Mouse (Mus musculus): Measurements from ENCODE around the gene Vps13c. TPM values are rescaled to one million over a fixed set of nuclear protein-coding genes. Genes with fewer than 3 reads are reported as not detected.

The Vps13c gene
- 4.8 and 5.0 TPM in 2 replicates for polyA plus RNA-seq (2015; fragmentation: Nextera tagmentation; extraction: Ambion mirVana)

GRCm38 (mm10) chr9:67839981-67840859 is at the start of gene Vps13c:
TSS of gene Vps13c (plus strand) at chr9:67840396.
- H3K27me3 ChIP-seq: no peaks in the 10 kb centered on the region
- peak; percentile 96 for ATAC-seq (ENCODE audit: insufficient number of reproducible peaks, insufficient read depth, low FRiP score, low TSS enrichment, low read depth)

GRCm38 (mm10) chr9:67792405-67792804 is 47.8 kb upstream of the Vps13c start:
- no peak overlapping the region for H3K4me3 ChIP-seq
- no peaks in the 10 kb centered on the region for H3K9me3 ChIP-seq
- 64% methylated on average over 5 of the region's 5 CpGs for WGBS
- H3K4me1 ChIP-seq: peaks cover 14% of the 10 kb centered on the region
- no peak for ATAC-seq (ENCODE audit: insufficient number of reproducible peaks, insufficient read depth, low FRiP score, low TSS enrichment, low read depth)
- H3K4me2 ChIP-seq: no peak overlapping the region
- no peaks in the 10 kb centered on the region for H3K27me3 ChIP-seq
- no peaks in the 10 kb centered on the region for H3K36me3 ChIP-seq
- no peak overlapping the region for H3K27ac ChIP-seq
- no peak overlapping the region for H3K9ac ChIP-seq

More at GRCm38 (mm10) chr9:67839981-67840859, at the start of gene Vps13c:
- Histone ChIP-seq H3K4me3 (peak within 1 kb of the TSS; percentile 67), H3K4me2 (peak within 1 kb of the TSS; percentile 82), H3K9me3 (no peaks in the 10 kb centered on the region), H3K9ac (peak within 1 kb of the TSS; percentile 81), H3K27ac (no peak within 1 kb of the TSS; the same call in 1 of the 2 replicates), H3K4me1 (peaks cover 6% of the 10 kb centered on the region; the same call in 1 of the 2 replicates), H3K36me3 (no peaks in the 10 kb centered on the region)
- under 1% methylated on average over 46 of the region's 53 CpGs for WGBS

DNA sequence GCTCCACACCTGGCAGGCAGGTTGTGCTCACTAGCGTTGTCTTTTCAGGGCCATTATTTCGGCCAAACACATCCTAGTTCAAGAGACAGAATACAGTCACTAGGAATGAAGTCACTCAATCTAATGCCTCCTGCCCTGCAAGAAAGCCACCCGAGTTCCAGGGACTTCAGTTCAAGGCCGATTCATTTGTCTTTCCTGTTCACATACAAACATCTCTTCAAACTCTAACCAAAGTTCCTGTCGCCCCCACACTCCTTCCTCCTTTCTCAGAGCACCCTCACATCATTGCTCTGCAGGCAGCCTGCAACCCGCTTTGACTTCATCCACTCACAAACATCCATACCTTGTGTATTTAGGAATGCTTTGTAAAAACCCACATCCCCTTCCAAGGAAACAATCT is 46.7 kb upstream of the Vps13c start:
- no peak for ATAC-seq (ENCODE audit: insufficient number of reproducible peaks, insufficient read depth, low FRiP score, low TSS enrichment, low read depth)
- Histone ChIP-seq H3K9ac (no peak overlapping the region), H3K36me3 (no peaks in the 10 kb centered on the region), H3K4me1 (peaks cover 14% of the 10 kb centered on the region), H3K4me2 (no peak overlapping the region), H3K27me3 (no peaks in the 10 kb centered on the region), H3K9me3 (no peaks in the 10 kb centered on the region), H3K27ac (no peak overlapping the region), H3K4me3 (no peak overlapping the region)
- WGBS: 76% methylated on average over 6 of the region's 6 CpGs

GRCm38 (mm10) chr9:67794216-67794615 is 46.0 kb upstream of the Vps13c start:
- Histone ChIP-seq H3K4me1 (peaks cover 14% of the 10 kb centered on the region), H3K27ac (no peak overlapping the region), H3K27me3 (no peaks in the 10 kb centered on the region), H3K4me2 (no peak overlapping the region), H3K36me3 (no peaks in the 10 kb centered on the region), H3K4me3 (no peak overlapping the region), H3K9me3 (no peaks in the 10 kb centered on the region), H3K9ac (no peak overlapping the region)
- WGBS: 64% methylated on average over 1 of the region's 1 CpGs
- ATAC-seq (ENCODE audit: insufficient number of reproducible peaks, insufficient read depth, low FRiP score, low TSS enrichment, low read depth): no peak

DNA sequence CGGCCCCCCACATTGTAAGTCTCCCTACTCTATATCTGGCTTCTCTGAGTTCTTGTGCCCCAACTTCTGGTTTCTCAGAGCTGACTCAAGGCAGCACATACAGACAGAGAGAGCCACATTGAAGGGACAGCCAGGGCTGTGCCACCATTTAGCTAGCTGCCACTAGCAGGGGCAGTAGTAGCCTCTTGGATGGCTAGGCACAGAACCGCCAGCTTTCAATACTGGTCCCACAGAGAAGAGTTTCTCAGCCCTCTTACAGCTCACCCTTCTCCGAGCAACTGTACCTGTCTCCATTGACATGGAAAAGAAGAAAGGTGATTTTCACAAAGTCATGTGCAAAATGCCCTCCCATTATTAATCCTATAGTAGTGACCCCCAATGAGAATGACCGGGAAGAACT is 45.5 kb upstream of the Vps13c start:
- H3K4me2 ChIP-seq: no peak overlapping the region
- no peak for ATAC-seq (ENCODE audit: insufficient number of reproducible peaks, insufficient read depth, low FRiP score, low TSS enrichment, low read depth)
- H3K9ac ChIP-seq: no peak overlapping the region
- no peaks in the 10 kb centered on the region for H3K9me3 ChIP-seq
- H3K4me3 ChIP-seq: no peak overlapping the region
- H3K4me1 ChIP-seq: peaks cover 14% of the 10 kb centered on the region
- no peaks in the 10 kb centered on the region for H3K27me3 ChIP-seq
- H3K27ac ChIP-seq: no peak overlapping the region
- no peaks in the 10 kb centered on the region for H3K36me3 ChIP-seq
- 88% methylated on average over 4 of the region's 4 CpGs for WGBS

- Histone ChIP-seq H3K27me3 (no peaks in the 10 kb centered on the region), H3K36me3 (no peaks in the 10 kb centered on the region), H3K9me3 (no peaks in the 10 kb centered on the region), H3K9ac (no peak overlapping the region), H3K4me3 (no peak overlapping the region), H3K4me2 (0 out of 2 replicates have a peak overlapping the region, but pooled peaks have one; percentile 1), H3K27ac (no peak overlapping the region), H3K4me1 (peaks cover 14% of the 10 kb centered on the region)
- 63% methylated on average over 14 of the region's 14 CpGs for WGBS
- no peak for ATAC-seq (ENCODE audit: insufficient number of reproducible peaks, insufficient read depth, low FRiP score, low TSS enrichment, low read depth)
These were observed 45.0 kb upstream of the Vps13c start for GRCm38 (mm10) chr9:67795205-67795675.

- no peak for ATAC-seq (ENCODE audit: insufficient number of reproducible peaks, insufficient read depth, low FRiP score, low TSS enrichment, low read depth)
- Histone ChIP-seq H3K36me3 (no peaks in the 10 kb centered on the region), H3K9me3 (no peaks in the 10 kb centered on the region), H3K27ac (no peak overlapping the region), H3K4me2 (no peak overlapping the region), H3K27me3 (peaks cover 7% of the 10 kb centered on the region; the same call in 1 of the 2 replicates), H3K4me1 (peaks cover 14% of the 10 kb centered on the region), H3K4me3 (no peak overlapping the region), H3K9ac (no peak overlapping the region)
- WGBS: 60% methylated on average over 14 of the region's 14 CpGs
These were observed 40.9 kb upstream of the Vps13c start for GRCm38 (mm10) chr9:67799078-67799819.

DNA sequence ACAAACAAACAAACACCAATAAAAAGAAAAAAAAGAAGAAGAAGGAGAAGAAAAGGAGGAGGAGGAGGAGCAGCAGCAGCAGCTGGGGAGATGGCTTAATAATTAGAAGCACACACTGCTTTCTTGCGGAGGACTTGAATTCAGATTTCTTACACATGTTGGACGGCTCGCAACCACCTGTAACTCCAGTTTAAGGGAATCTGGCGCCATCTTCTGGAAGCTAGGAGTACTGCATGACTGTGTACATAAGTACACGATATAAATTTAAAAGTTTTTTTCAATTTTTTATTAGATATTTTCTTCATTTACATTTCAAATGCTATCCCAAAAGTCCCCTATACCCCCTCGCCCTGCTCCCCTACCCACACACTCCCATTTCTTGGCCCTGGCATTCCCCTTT is 38.0 kb upstream of the Vps13c start:
- 32% methylated on average over 6 of the region's 6 CpGs for WGBS
- Histone ChIP-seq H3K4me2 (no peak overlapping the region), H3K9me3 (no peaks in the 10 kb centered on the region), H3K27ac (no peak overlapping the region), H3K4me3 (no peak overlapping the region), H3K9ac (no peak overlapping the region), H3K4me1 (no peaks in the 10 kb centered on the region), H3K36me3 (no peaks in the 10 kb centered on the region), H3K27me3 (peaks cover 7% of the 10 kb centered on the region; the same call in 1 of the 2 replicates)
- ATAC-seq (ENCODE audit: insufficient number of reproducible peaks, insufficient read depth, low FRiP score, low TSS enrichment, low read depth): no peak

GRCm38 (mm10) chr9:67807000-67807399 is 33.2 kb upstream of the Vps13c start:
- no peak for ATAC-seq (ENCODE audit: insufficient number of reproducible peaks, insufficient read depth, low FRiP score, low TSS enrichment, low read depth)
- 64% methylated on average over 5 of the region's 5 CpGs for WGBS
- Histone ChIP-seq H3K27ac (no peak overlapping the region), H3K36me3 (no peaks in the 10 kb centered on the region), H3K27me3 (peaks cover 5% of the 10 kb centered on the region; the same call in 1 of the 2 replicates), H3K4me2 (no peak overlapping the region), H3K9ac (no peak overlapping the region), H3K9me3 (no peaks in the 10 kb centered on the region), H3K4me3 (no peak overlapping the region), H3K4me1 (no peaks in the 10 kb centered on the region)

DNA sequence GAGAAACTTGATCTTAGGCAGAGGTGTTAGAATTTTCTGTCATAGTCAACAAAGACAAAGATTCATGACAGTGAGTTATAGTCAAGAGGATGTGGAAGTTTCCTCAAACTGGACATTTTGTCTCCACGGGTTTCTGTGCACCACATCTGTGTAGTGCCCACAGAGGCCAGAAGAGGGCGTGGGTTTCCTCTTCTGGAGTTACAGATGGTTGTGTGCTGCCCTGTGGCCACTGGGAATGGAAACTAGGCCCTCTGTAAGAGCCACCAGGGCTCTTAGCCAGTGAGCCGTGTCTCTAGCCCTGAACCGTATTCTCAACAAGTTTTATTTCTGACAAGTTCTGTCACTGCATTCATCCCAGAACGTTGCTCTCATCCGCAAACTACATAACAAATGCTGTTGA is 29.7 kb upstream of the Vps13c start:
- 54% methylated on average over 6 of the region's 6 CpGs for WGBS
- Histone ChIP-seq H3K9me3 (no peaks in the 10 kb centered on the region), H3K27ac (no peak overlapping the region), H3K4me1 (peaks cover 18% of the 10 kb centered on the region), H3K4me3 (no peak overlapping the region), H3K4me2 (no peak overlapping the region), H3K9ac (no peak overlapping the region), H3K36me3 (no peaks in the 10 kb centered on the region), H3K27me3 (no peaks in the 10 kb centered on the region)
- no peak for ATAC-seq (ENCODE audit: insufficient number of reproducible peaks, insufficient read depth, low FRiP score, low TSS enrichment, low read depth)

DNA sequence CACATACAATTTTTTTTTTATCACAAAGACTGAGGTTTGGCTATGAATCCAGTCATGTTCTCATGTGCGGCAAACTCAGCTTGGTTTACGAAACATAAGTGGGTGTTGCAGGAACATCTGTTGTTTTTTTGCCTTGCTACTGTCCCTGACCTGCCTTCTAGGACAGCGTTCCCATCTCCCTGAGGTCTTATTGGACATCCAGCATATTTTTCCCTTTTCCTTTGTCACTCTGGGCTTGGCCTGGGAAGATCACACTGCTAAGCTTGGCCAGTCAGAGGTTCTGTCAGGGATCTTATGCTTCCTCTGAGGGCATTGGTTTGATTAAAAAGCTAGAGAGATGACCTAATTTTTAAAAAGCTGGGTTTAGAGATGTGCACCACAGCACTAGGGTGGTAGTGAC is 29.1 kb upstream of the Vps13c start:
- no peak for ATAC-seq (ENCODE audit: insufficient number of reproducible peaks, insufficient read depth, low FRiP score, low TSS enrichment, low read depth)
- Histone ChIP-seq H3K4me3 (no peak overlapping the region), H3K4me1 (peaks cover 18% of the 10 kb centered on the region), H3K27me3 (no peaks in the 10 kb centered on the region), H3K27ac (no peak overlapping the region), H3K4me2 (no peak overlapping the region), H3K9ac (no peak overlapping the region), H3K36me3 (no peaks in the 10 kb centered on the region), H3K9me3 (no peaks in the 10 kb centered on the region)
- 77% methylated on average over 3 of the region's 3 CpGs for WGBS

All from embryonic facial prominence, embryonic 13.5 days (tissue).